Mouse (Mus musculus) MEL (cell line): ENCODE results near the gene Rem1. TPM values are rescaled to one million over a fixed set of nuclear protein-coding genes. Genes with fewer than 3 reads are reported as not detected.

Experiments used
- DNase-seq: peaks from one replicate; pipeline ENCODE4 v3.0.0; 2011; ENCODE audit warnings: low read depth, low spot score
- H3K27ac ChIP-seq: 2 replicates; pipeline ENCODE4 v1.5.1; 2012; ENCODE audit warnings: low read depth, mild to moderate bottlenecking, control low read depth, low read length, moderate library complexity; ENCODE audit not compliant: control insufficient read depth
- H3K27me3 ChIP-seq, 2 experiments: fragments of 150-350 bp in 1 of 2; sonication (generic) in 1 of 2; 2 replicates each; pipeline ENCODE4 v1.6.1; 2012; ENCODE audit warnings: low read length in 2 of 2, mild to moderate bottlenecking in 2 of 2, improper control_type of control experiment in 1 of 2, moderate library complexity in 1 of 2; ENCODE audit not compliant: insufficient read depth in 2 of 2, control insufficient read depth in 1 of 2
- H3K36me3 ChIP-seq, 2 experiments: 2 replicates each; pipeline ENCODE4 v1.6.1; 2012 to 2014; ENCODE audit warnings: low read length in 2 of 2, improper control_type of control experiment in 1 of 2, inconsistent platforms in 1 of 2, mild to moderate bottlenecking in 1 of 2; ENCODE audit not compliant: insufficient read depth in 2 of 2, control insufficient read depth in 1 of 2
- H3K4me1 ChIP-seq, 2 experiments: fragments of 150-350 bp in 1 of 2; sonication (generic) in 1 of 2; 2 replicates each; pipeline ENCODE4 v1.6.1; 2012; ENCODE audit warnings: low read length in 2 of 2, improper control_type of control experiment in 1 of 2, mild to moderate bottlenecking in 1 of 2; ENCODE audit not compliant: insufficient read depth in 2 of 2, control insufficient read depth in 1 of 2
- H3K4me3 ChIP-seq, 2 experiments: fragments of 150-350 bp in 1 of 2; sonication (generic) in 1 of 2; 2 replicates each; pipeline ENCODE4 v1.5.1; 2012; ENCODE audit warnings: low read depth in 2 of 2, low read length in 2 of 2, mild to moderate bottlenecking in 2 of 2, moderate library complexity in 2 of 2, control low read depth in 1 of 2, improper control_type of control experiment in 1 of 2; ENCODE audit not compliant: control insufficient read depth in 1 of 2, insufficient read depth in 1 of 2
- H3K79me2 ChIP-seq: 2 replicates; pipeline ENCODE4 v1.6.1; 2012; ENCODE audit warnings: mild to moderate bottlenecking, low read length, moderate library complexity; ENCODE audit not compliant: control insufficient read depth, poor library complexity, insufficient read depth
- H3K9ac ChIP-seq: 2 replicates; pipeline ENCODE4 v1.6.1; 2012; ENCODE audit warnings: low read depth, mild to moderate bottlenecking, control low read depth, low read length, moderate library complexity; ENCODE audit not compliant: control insufficient read depth, poor library complexity, severe bottlenecking
- H3K9me3 ChIP-seq: fragments of 150-350 bp; sonication (generic); replicated peaks from 2 replicates; pipeline ENCODE4 v1.6.1; 2012; ENCODE audit warnings: mild to moderate bottlenecking, low read length, improper control_type of control experiment, moderate library complexity; ENCODE audit not compliant: insufficient read depth
- BHLHE40 ChIP-seq: IDR thresholded peaks from 2 replicates; pipeline ENCODE4 v1.6.1; 2012; ENCODE audit warnings: low read depth, mild to moderate bottlenecking, inconsistent platforms, low read length, improper control_type of control experiment, borderline replicate concordance
- CTCF ChIP-seq, 3 experiments: IDR thresholded peaks in 2 of 3; conservative IDR thresholded peaks in 1 of 3; 2 replicates each; pipeline ENCODE4 v1.5.1; 2011 to 2012; ENCODE audit warnings: low read length in 3 of 3, low read depth in 2 of 3, mild to moderate bottlenecking in 2 of 3, improper control_type of control experiment in 1 of 3, inconsistent platforms in 1 of 3, mixed read lengths in 1 of 3, moderate library complexity in 1 of 3; ENCODE audit not compliant: control insufficient read depth in 1 of 3, insufficient read depth in 1 of 3, poor library complexity in 1 of 3, severe bottlenecking in 1 of 3
- ELF1 ChIP-seq: IDR thresholded peaks from 2 replicates; pipeline ENCODE4 v1.6.1; 2014; ENCODE audit warnings: low read depth, mild to moderate bottlenecking, inconsistent platforms, low read length, improper control_type of control experiment, moderate library complexity
- ETS1 ChIP-seq: IDR thresholded peaks from 2 replicates; pipeline ENCODE4 v1.6.1; 2012; ENCODE audit warnings: low read depth, mild to moderate bottlenecking, inconsistent platforms, low read length, improper control_type of control experiment, moderate library complexity
- HCFC1 ChIP-seq: IDR thresholded peaks from 2 replicates; pipeline ENCODE4 v1.6.1; 2012; ENCODE audit warnings: low read depth, mild to moderate bottlenecking, inconsistent platforms, low read length, improper control_type of control experiment, moderate library complexity
- MAFK ChIP-seq: IDR thresholded peaks from 2 replicates; pipeline ENCODE4 v1.6.1; 2011; ENCODE audit warnings: low read depth, mild to moderate bottlenecking, low read length, improper control_type of control experiment, borderline replicate concordance
- MEF2A ChIP-seq: IDR thresholded peaks from 2 replicates; pipeline ENCODE4 v1.6.1; 2014; ENCODE audit warnings: low read depth, mild to moderate bottlenecking, inconsistent platforms, low read length, improper control_type of control experiment; ENCODE audit not compliant: poor library complexity, insufficient replicate concordance, severe bottlenecking; ENCODE audit errors: extremely low read depth
- MXI1 ChIP-seq: IDR thresholded peaks from 2 replicates; pipeline ENCODE4 v1.6.1; 2011; ENCODE audit warnings: mild to moderate bottlenecking, low read depth, low read length, improper control_type of control experiment
- MYC ChIP-seq: IDR thresholded peaks from 2 replicates; pipeline ENCODE4 v1.6.1; 2011; ENCODE audit warnings: low read depth, mild to moderate bottlenecking, low read length, improper control_type of control experiment, moderate library complexity
- NELFE ChIP-seq: IDR thresholded peaks from 2 replicates; pipeline ENCODE4 v1.6.1; 2011; ENCODE audit warnings: low read depth, low read length, improper control_type of control experiment
- NRF1 ChIP-seq: IDR thresholded peaks from 2 replicates; pipeline ENCODE4 v1.6.1; 2014; ENCODE audit warnings: low read depth, mild to moderate bottlenecking, inconsistent platforms, low read length, improper control_type of control experiment, moderate library complexity; ENCODE audit not compliant: poor library complexity, insufficient read depth, severe bottlenecking
- POLR2A ChIP-seq, 2 experiments: IDR thresholded peaks; 2 replicates each; pipeline ENCODE4 v1.6.1; 2011 to 2012; ENCODE audit warnings: low read length in 2 of 2, mild to moderate bottlenecking in 2 of 2, control low read depth in 1 of 2, improper control_type of control experiment in 1 of 2, low read depth in 1 of 2, moderate library complexity in 1 of 2; ENCODE audit not compliant: control insufficient read depth in 1 of 2, insufficient read depth in 1 of 2, poor library complexity in 1 of 2
- POLR2AphosphoS5 ChIP-seq: IDR thresholded peaks from 2 replicates; pipeline ENCODE4 v1.6.1; 2012; ENCODE audit warnings: low read depth, borderline replicate concordance, mild to moderate bottlenecking, inconsistent platforms, low read length, moderate library complexity, mixed read lengths
- RAD21 ChIP-seq: IDR thresholded peaks from 2 replicates; pipeline ENCODE4 v1.6.1; 2011; ENCODE audit warnings: mild to moderate bottlenecking, low read depth, low read length, improper control_type of control experiment
- RCOR1 ChIP-seq: IDR thresholded peaks from 2 replicates; pipeline ENCODE4 v1.6.1; 2012; ENCODE audit warnings: low read depth, mild to moderate bottlenecking, inconsistent platforms, low read length, improper control_type of control experiment
- SIN3A ChIP-seq: IDR thresholded peaks from 2 replicates; pipeline ENCODE4 v1.6.1; 2012; ENCODE audit warnings: low read length, improper control_type of control experiment, inconsistent platforms
- SMC3 ChIP-seq: IDR thresholded peaks from 2 replicates; pipeline ENCODE4 v1.6.1; 2011; ENCODE audit warnings: low read depth, low read length, improper control_type of control experiment
- TAL1 ChIP-seq: IDR thresholded peaks from 2 replicates; pipeline ENCODE4 v1.6.1; 2012; ENCODE audit warnings: mild to moderate bottlenecking, inconsistent platforms, low read length, moderate library complexity, mixed read lengths
- TCF12 ChIP-seq: IDR thresholded peaks from 2 replicates; pipeline ENCODE4 v1.6.1; 2014; ENCODE audit warnings: low read depth, mild to moderate bottlenecking, inconsistent platforms, low read length, improper control_type of control experiment, moderate library complexity
- UBTF ChIP-seq: IDR thresholded peaks from 2 replicates; pipeline ENCODE4 v1.6.1; 2012; ENCODE audit warnings: low read depth, mild to moderate bottlenecking, inconsistent platforms, low read length, improper control_type of control experiment, moderate library complexity, borderline replicate concordance; ENCODE audit not compliant: insufficient read depth
- USF1 ChIP-seq: IDR thresholded peaks from 2 replicates; pipeline ENCODE4 v1.6.1; 2014; ENCODE audit warnings: low read depth, mild to moderate bottlenecking, inconsistent platforms, low read length, improper control_type of control experiment, moderate library complexity
- ZC3H11A ChIP-seq: IDR thresholded peaks from 2 replicates; pipeline ENCODE4 v1.6.1; 2012; ENCODE audit warnings: low read depth, mild to moderate bottlenecking, inconsistent platforms, low read length, improper control_type of control experiment
- ZMIZ1 ChIP-seq: IDR thresholded peaks from 2 replicates; pipeline ENCODE4 v1.6.1; 2012; ENCODE audit warnings: low read depth, mild to moderate bottlenecking, inconsistent platforms, low read length, improper control_type of control experiment, moderate library complexity
- polyA plus RNA-seq, 2 experiments: library from polyadenylated mRNA; stranded (reverse) in 1 of 2; unstranded in 1 of 2; fragments of >175 nt in 1 of 2; fragments of >200 nt in 1 of 2; gene quantifications; 2 replicates each; pipeline versions ENCODE4 v1.2.1 to v1.2.4; 2012; ENCODE audit warnings: low replicate concordance in 2 of 2, low read depth in 1 of 2; ENCODE audit not compliant: insufficient read length in 2 of 2, insufficient read depth in 1 of 2, missing spikeins in 1 of 2
- total RNA-seq: library from RNA; depleted of rRNA; stranded (reverse); fragments of 300-350 nt; gene quantifications from 2 replicates; pipeline ENCODE4 v1.2.3, GENCODE M21; 2012

The Rem1 gene
- total and polyA plus RNA-seq, 3 experiments: not detected

DNA sequence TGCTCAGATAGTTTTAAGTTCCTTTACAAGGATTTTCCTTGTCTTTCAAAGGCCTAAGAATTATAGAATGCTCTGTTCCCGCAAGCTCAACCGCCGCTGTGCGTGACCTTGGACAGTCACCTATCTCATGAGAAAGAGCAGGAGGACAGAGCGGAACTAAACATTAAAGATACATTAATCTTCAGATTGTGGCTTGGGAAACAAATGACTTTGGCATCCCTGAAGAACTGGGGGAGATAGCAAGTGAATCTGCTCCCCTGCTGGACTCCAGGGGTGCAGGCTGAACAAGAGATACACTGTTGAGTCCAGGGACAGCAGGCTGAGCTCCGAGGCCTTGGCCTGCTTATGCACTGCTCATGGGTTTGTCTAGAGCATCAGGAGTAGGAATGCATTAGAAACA lies 26.7 kb upstream of the Rem1 start:
- H3K27ac ChIP-seq: no peak overlapping the region

DNA sequence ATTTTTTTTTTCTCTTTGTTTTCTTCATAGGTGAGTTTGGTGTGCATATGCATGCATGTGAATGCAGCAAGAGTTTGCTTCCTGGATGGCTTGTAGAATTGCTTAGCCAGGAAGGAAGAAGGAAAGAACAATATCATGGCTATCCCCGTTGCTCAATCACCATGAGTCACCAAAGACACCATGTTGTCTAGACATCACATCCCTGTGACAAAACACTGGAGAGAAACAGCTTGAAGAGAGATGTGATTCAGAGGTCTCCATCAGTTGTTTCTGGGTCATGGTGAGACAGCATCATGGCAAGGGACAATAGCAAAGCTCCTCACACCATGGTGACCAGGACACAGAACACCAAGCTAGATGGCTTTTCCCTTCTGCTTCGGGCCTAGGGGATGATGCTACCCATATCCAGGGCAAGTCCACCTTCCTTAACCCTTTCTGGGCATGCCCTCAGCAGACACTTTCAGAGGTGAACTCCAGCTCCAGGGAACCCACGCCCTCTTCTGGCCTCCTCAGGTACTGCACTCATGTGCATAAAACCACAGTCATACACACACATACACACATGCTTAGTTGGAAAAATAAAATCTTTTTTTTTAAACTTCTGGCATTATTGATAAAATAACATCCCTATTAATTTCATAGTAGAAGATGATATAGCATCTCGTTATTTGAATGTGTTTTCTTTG lies 25.3 kb upstream of the Rem1 start:
- H3K27ac ChIP-seq: no peak overlapping the region
- no peaks in the 10 kb centered on the region for H3K9me3 ChIP-seq
- peaks cover 0 to 7% of the 10 kb centered on the region in 2 experiments; a peak in 1 of 4 replicates for H3K4me1 ChIP-seq
- no peak overlapping the region for H3K9ac ChIP-seq
- no peak overlapping the region for H3K4me3 ChIP-seq
- peaks cover 0 to 3% of the 10 kb centered on the region in 2 experiments; a peak in 2 of 4 replicates for H3K36me3 ChIP-seq
- no peaks in the 10 kb centered on the region for H3K79me2 ChIP-seq
- no peaks in the 10 kb centered on the region; a peak in 1 of 4 replicates for H3K27me3 ChIP-seq
- DNase-seq: no peak
- TF ChIP-seq CTCF (IDR thresholded peaks at IDR 0.05 in 2 of 3, conservative IDR thresholded peaks at IDR 0.05 in 1 of 3; ENCODE audit: control insufficient read depth in 1 of 3, insufficient read depth in 1 of 3, low read depth in 2 of 3, low read length in 3 of 3, poor library complexity in 1 of 3, severe bottlenecking in 1 of 3): peak; percentile 31 to 54 (median 37); a peak in 5 of 6 replicates
- TF ChIP-seq NELFE: no peak

More for the DNA sequence above, 26.7 kb upstream of the Rem1 start:
- no peak for DNase-seq
- Histone ChIP-seq H3K4me3 (no peak overlapping the region), H3K9ac (no peak overlapping the region), H3K27me3 (no peaks in the 10 kb centered on the region; a peak in 2 of 4 replicates), H3K36me3 (peaks cover 0 to 3% of the 10 kb centered on the region in 2 experiments; a peak in 2 of 4 replicates), H3K4me1 (peaks cover 0 to 7% of the 10 kb centered on the region in 2 experiments; a peak in 1 of 4 replicates), H3K9me3 (no peaks in the 10 kb centered on the region), H3K79me2 (no peaks in the 10 kb centered on the region)
- TF ChIP-seq MAFK (no peak), RCOR1 (no peak), CTCF (IDR thresholded peaks at IDR 0.05 in 2 of 3, conservative IDR thresholded peaks at IDR 0.05 in 1 of 3; ENCODE audit: control insufficient read depth in 1 of 3, insufficient read depth in 1 of 3, low read depth in 2 of 3, low read length in 3 of 3, poor library complexity in 1 of 3, severe bottlenecking in 1 of 3) (no peak), SIN3A (no peak), RAD21 (no peak), ZC3H11A (no peak), BHLHE40 (no peak), MYC (no peak), POLR2AphosphoS5 (no peak), ZMIZ1 (no peak)

GRCm38 (mm10) chr2:152604057-152604456 lies 22.7 kb upstream of the Rem1 start, which contains the start of gene Defb36:
Gene Defb36 (plus strand): TSS chr2:152604327.
- H3K27me3 ChIP-seq: peaks cover 0 to 1% of the 10 kb centered on the region in 2 experiments; a peak in 1 of 4 replicates
- no peaks in the 10 kb centered on the region for H3K4me1 ChIP-seq
- no peak within 1 kb of the TSS for H3K27ac ChIP-seq
- no peak within 1 kb of the TSS for H3K9ac ChIP-seq
- no peak within 1 kb of the TSS for H3K4me3 ChIP-seq
- no peaks in the 10 kb centered on the region for H3K9me3 ChIP-seq
- no peaks in the 10 kb centered on the region for H3K36me3 ChIP-seq
- H3K79me2 ChIP-seq: no peaks in the 10 kb centered on the region
- DNase-seq: peak; percentile 14
- TF ChIP-seq MXI1 (no peak), TCF12 (no peak), USF1 (no peak), RAD21 (peak; percentile 10), NRF1 (no peak), MYC (no peak), HCFC1 (no peak), TAL1 (no peak), SMC3 (peak; percentile 52), ETS1 (no peak), UBTF (no peak), ELF1 (no peak), MEF2A (no peak), POLR2A (IDR thresholded peaks at IDR 0.05; ENCODE audit: control insufficient read depth in 1 of 2, insufficient read depth in 1 of 2, low read depth in 1 of 2, low read length in 2 of 2, poor library complexity in 1 of 2) (no peak)
